Mouse (Mus musculus) heart, postnatal 36 days (tissue): ENCODE measurements around the gene Fam111a. TPM values are rescaled to one million over a fixed set of nuclear protein-coding genes. Genes with fewer than 3 reads are reported as not detected.

ENCODE experiments used
- DNase-seq, 2 experiments: peaks; one replicate each; pipeline ENCODE4 v3.0.0; 2021 to 2022
- intact Hi-C: fragments of 180-260 bp; cut with DNase I; formaldehyde crosslinking; loops from one replicate; pipeline ENCODE4 v1.15.1; 2025
- total RNA-seq, 2 experiments: library from RNA; stranded (reverse); gene quantifications; 2 replicates each; pipeline ENCODE4 v1.2.3; 2021

Gene Fam111a
- total RNA-seq, 2 experiments from 2014 or later = 5.9 to 6.9 TPM

DNA sequence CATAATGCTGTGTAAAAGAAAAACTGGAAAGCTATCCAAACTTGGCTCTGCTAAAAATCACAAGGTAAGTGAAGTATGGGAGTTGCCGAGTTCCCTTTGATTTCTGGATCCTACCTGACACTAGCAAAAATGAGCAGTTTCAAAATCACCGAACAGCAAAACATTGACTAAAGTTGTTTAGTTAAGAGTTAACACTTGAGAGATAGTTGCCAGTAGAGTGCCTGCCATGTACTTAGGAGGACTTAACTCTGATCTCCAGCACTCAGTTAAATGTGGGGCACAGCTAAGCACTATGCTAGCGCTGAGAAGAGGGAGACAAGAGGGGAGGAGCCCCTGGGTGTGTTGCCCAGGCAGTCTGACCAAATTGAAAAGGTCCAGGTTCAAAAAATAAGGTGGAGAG, 53.1 kb downstream of the Fam111a start:
- intact Hi-C loops = loop anchor here (5.0 to 10.0 kb wide), 2 partner anchors 199 to 584 kb away; partner anchors contain the start of genes Lpxn and Zfp91
- no peak for DNase-seq

DNA sequence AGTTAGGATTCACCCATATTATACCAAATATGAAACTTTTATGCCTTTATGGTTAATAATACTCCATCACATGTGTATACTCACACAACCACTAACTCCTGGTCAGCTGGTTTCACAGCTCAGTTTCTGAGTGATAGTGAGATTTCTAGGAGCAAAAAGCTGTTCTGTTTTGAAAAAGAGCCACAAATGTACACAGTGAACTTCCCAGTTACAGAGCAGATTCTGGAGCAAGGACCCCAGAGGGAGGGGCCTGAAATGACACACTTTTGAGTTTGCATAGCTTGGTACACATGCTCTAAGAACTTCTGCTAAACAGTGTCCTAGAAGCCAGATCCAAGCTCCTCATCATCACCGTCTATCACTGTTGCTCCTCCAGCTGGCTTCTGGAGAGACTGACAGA, 54.1 kb downstream of the Fam111a start, which contains the start of gene Gm4952:
Gene Gm4952 (plus strand): TSS at position 301 of the 400 bp plus-strand sequence.
- intact Hi-C loops = loop anchor here (5.0 to 10.0 kb wide), 2 partner anchors 198 to 585 kb away; partner anchors contain the start of genes Lpxn and Zfp91
- no peak for DNase-seq

DNA sequence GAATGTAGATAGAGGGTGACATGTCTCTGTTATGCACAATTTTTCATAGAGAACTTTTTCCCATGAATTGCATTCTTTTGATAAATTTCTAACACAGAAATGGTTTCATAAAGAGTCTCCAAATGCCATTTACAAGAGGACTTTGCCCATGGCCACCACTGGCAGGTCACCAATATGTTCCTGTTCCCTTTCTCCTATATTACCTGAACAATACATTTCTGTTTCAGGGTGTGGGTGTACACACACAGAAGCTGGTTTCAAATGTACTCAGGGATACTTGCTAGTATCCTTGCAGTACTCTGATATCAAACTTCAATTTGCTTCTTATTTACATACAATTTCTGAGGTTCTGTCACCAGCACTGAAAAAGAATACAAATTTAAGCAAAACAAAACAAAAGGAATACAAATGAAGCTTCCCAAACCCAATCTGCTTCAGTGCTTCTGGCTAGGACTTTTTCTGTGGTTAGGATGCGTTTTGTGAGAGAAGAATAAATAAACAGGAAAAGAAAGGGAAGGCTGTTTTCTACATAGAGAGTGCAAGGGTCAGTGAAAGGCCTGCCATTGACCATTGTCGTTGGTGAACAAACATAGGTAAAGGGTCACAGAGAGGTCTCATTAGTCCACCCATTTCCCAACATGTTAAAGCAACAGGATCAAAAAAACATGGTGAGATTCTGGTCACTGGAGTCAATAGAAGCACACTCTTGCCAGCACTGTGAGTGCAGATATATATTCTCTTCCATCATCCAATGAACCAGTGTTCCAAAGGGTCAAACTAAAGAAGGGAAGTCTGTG, 55.3 kb downstream of the Fam111a start:
- intact Hi-C loops = no loop called here
- no peak for DNase-seq

DNA sequence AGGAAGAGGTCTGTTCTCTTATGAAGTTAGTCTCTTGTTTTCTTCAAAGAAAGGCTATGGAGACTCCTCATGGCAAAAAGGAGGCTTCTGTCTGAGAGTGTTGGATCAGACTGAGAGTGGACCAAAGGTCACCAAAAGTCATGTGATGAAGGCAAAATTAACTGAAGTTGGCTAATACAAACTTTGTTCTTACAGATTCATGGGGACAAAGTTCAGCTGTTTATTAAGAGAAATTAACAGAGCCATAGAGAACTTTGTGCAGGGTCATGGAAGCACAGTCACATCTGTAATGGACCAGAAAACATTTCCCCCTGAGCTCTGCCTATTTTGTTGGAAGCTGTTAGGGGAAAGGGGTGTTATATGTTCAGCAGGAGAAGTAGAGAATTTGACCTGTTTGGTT, 62.8 kb downstream of the Fam111a start:
- no peak for DNase-seq
- intact Hi-C loops = no loop called here

DNA sequence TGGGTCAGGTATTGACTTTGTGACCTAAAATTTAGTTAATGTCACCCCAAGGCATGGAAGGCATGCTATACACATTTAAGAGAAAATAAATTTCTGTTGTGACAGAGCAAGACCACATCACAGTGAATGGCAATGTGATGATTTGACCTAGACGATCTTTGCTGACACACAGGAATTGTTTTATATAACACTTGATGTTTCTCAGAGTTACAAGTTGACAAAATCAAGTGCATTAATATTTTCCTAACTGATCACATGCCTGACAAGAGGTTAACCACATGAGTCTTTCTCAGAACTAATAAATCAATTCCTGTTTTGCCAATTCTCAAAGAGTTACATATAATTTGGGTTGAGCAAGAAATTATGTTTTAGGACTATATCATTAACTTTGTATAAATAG, 68.1 kb downstream of the Fam111a start:
- intact Hi-C loops = no loop called here
- no peak for DNase-seq

DNA sequence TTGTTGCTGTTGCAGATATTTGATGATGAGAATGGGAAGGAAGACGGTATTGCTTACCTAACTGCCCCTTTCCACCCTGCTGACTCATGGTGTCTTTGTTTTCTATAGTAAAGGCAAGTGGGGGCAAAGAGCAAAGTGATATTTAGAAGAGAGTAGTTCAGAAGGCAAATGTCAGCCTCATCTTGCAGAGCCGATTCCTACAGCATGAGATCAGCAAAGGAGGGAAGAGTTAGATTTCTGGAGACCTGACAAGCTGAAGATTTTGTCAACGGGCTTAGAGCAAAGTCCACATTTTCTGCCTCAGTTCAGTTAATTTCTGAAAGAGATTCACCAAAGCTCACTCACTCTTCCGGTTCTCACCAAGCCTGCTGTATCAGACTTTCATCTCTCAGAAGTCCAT, 87.6 kb downstream of the Fam111a start, which contains the start of gene Glyat:
Gene Glyat (plus strand): TSS at position 133 of the 400 bp plus-strand sequence.
- intact Hi-C loops = no loop called here

DNA sequence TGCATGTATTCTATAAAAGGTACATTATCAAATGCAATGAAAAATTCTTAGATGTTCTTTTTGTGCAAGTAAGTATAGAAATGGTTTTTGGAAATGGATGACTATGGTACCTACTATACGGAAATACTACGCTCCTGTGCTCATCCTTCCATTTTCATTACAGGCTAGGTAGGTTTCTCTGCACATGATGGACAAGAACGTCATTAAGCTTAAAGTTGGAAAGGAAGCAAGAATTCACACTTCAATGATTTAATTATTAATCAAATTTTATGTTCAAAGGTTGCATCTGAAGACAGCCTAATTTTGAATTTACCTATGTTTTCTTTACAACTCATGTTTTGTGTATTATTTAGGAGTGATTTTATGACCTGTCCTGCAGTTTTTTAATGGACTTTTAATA, 88.7 kb downstream of the Fam111a start:
- no peak for DNase-seq

More for the DNA sequence above, 87.6 kb downstream of the Fam111a start, which contains the start of gene Glyat:
- DNase-seq = no peak

DNA sequence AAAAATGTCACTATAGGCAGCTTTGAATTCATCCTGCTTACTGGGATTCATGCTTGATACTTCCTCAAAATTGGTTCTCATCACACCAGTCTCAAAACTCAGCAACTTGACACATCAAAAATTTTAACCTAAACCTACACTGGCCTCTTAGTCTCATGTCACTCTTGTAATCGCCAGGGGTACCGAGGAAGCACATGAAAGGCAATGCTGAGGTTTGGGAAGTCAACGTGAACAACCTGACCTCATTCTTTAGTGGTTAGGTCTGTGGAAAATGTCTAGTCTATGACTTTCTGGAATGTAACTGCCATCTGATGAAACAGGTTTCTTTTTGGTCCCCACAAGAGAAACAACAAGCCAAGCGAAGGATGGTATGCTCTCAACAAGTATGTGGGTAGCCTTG, 89.4 kb downstream of the Fam111a start:
- intact Hi-C loops = no loop called here
- no peak for DNase-seq

More for the DNA sequence above, 88.7 kb downstream of the Fam111a start:
- intact Hi-C loops = no loop called here

DNA sequence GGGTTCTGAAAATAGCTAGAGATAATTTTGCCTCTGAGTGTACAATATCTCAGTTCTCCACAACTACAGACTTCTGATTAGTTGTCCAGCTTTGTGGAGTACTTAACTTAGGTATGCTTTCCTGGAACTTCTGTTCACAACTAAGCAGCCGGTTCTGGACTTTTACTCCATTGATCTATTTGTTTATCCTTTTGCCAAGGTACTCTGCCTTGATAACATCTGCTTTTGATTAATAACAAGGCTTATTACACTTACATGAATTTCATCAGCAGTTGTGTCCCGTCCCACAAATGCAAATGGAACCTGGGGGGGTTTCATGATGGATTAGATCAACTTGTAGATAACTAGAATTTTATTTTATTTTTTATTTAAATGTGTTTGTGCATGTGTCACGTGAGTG, 91.3 kb downstream of the Fam111a start:
- intact Hi-C loops = no loop called here
- no peak for DNase-seq

DNA sequence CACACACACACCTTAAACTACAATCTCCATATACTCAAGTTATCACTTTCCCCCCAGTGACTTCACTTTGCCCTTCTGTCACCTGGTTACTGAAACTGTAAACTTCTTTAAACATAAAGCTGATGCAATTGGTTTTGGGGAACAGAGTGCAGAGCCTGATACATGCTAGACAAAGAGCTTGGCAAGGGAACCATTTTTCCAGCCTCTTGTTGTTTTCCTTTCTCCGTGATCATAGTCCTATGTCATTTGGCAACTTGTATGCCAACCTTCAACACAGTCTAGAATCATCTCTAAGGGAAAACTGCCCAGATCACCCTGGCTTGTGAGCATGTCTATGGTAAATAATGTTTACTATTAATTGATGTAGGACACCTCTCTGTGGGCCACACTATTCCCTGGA, 92.5 kb downstream of the Fam111a start:
- intact Hi-C loops = no loop called here
- DNase-seq = no peak

Other genes starting within 250 kb of the Fam111a start
- not detected for gene Olfr1436, start 246.6 kb upstream of the Fam111a start, total RNA-seq
- not detected for gene Olfr1437, start 220.6 kb upstream of the Fam111a start, total RNA-seq
- gene Olfr1438-ps1, start 209.8 kb upstream of the Fam111a start, total RNA-seq = not detected
- gene Olfr1440, start 158.5 kb upstream of the Fam111a start, total RNA-seq = not detected
- gene Olfr1441, start 128.3 kb upstream of the Fam111a start, total RNA-seq = not detected
- gene Pfpl, start 117.8 kb upstream of the Fam111a start, total RNA-seq = not detected
- gene Mpeg1, start 85.0 kb upstream of the Fam111a start, total RNA-seq = 10 to 100 TPM in 1 of 2 experiments, 1 to 10 TPM in 1; 8.6 to 12.2 TPM
- gene Dtx4, start 44.3 kb upstream of the Fam111a start, total RNA-seq = 1 to 10 TPM; 6.4 to 7.8 TPM
- gene Gm4952, start 54.2 kb downstream of the Fam111a start, total RNA-seq = not detected
- gene Glyat, start 87.6 kb downstream of the Fam111a start, total RNA-seq = not detected
- not detected for gene Olfr1442, start 124.7 kb downstream of the Fam111a start, total RNA-seq
- gene Olfr1443, start 132.4 kb downstream of the Fam111a start, total RNA-seq = not detected
- not detected for gene Keg1, start 150.0 kb downstream of the Fam111a start, total RNA-seq
- gene Cntf, start 219.9 kb downstream of the Fam111a start, total RNA-seq = 1 to 10 TPM; 1.6 TPM